Mouse (Mus musculus) erythroblast, embryonic 14.5 days (primary cell): ENCODE measurements around the gene Cetn4.

ENCODE experiments used
- GATA1 ChIP-seq: IDR thresholded peaks from 2 replicates; pipeline ENCODE4 v1.6.1; 2012; ENCODE audit warnings: low read length, inconsistent platforms, mixed read lengths
- TAL1 ChIP-seq: IDR thresholded peaks from 3 replicates; pipeline ENCODE4 v1.6.1; 2012; ENCODE audit warnings: low read length, inconsistent platforms, mixed read lengths

- TF ChIP-seq GATA1 (no peak), TAL1 (no peak)
Observed at GRCm38 (mm10) chr3:37283234-37283633, 29.3 kb downstream of the Cetn4 start.
